Mouse (Mus musculus): ENCODE measurements at regions not wholly inside any gene's neighbourhood (a gene's known extent, or its start where the extent isn't known, plus 50 kb on each side); places are given as distances from the start of the nearest gene placed in this dataset.

- intact Hi-C loops (cut with DNase I) = no loop called here
Observed at GRCm38 (mm10) chr2:117685836-117686453, 343.1 kb upstream of the Rasgrp1 start.

- intact Hi-C loops (cut with DNase I) = no loop called here
Observed at GRCm38 (mm10) chr2:117693537-117693936, 350.7 kb upstream of the Rasgrp1 start.

GRCm38 (mm10) chr2:117710173-117710813 is 367.5 kb upstream of the Rasgrp1 start:
- intact Hi-C loops (cut with DNase I) = no loop called here

- intact Hi-C loops (cut with DNase I) = no loop called here
Observed at GRCm38 (mm10) chr2:117724066-117724465, 381.3 kb upstream of the Rasgrp1 start.

GRCm38 (mm10) chr2:117731253-117731652 is 380.4 kb upstream of the Thbs1 start:
- intact Hi-C loops (cut with DNase I) = no loop called here

GRCm38 (mm10) chr2:117742413-117742812 is 369.3 kb upstream of the Thbs1 start:
- intact Hi-C loops (cut with DNase I) = no loop called here

- intact Hi-C loops (cut with DNase I) = no loop called here
Observed at GRCm38 (mm10) chr2:117743901-117744300, 367.8 kb upstream of the Thbs1 start.

GRCm38 (mm10) chr2:117745767-117746166 is 365.9 kb upstream of the Thbs1 start:
- intact Hi-C loops (cut with DNase I) = no loop called here

GRCm38 (mm10) chr2:117747136-117747535 is 364.5 kb upstream of the Thbs1 start:
- intact Hi-C loops (cut with DNase I) = no loop called here

- intact Hi-C loops (cut with DNase I) = no loop called here
Observed at GRCm38 (mm10) chr2:117748892-117749291, 362.8 kb upstream of the Thbs1 start.

- intact Hi-C loops (cut with DNase I) = no loop called here
Observed at GRCm38 (mm10) chr2:117759491-117760013, 352.1 kb upstream of the Thbs1 start.

GRCm38 (mm10) chr2:117763631-117764030 is 348.0 kb upstream of the Thbs1 start:
- intact Hi-C loops (cut with DNase I) = no loop called here

GRCm38 (mm10) chr2:117765572-117765971 is 346.1 kb upstream of the Thbs1 start:
- intact Hi-C loops (cut with DNase I) = no loop called here

- intact Hi-C loops (cut with DNase I) = no loop called here
Observed at GRCm38 (mm10) chr2:117766450-117766849, 345.2 kb upstream of the Thbs1 start.

GRCm38 (mm10) chr2:117769402-117770114 is 342.1 kb upstream of the Thbs1 start:
- intact Hi-C loops (cut with DNase I) = no loop called here

GRCm38 (mm10) chr2:117770115-117770485 is 341.6 kb upstream of the Thbs1 start:
- intact Hi-C loops (cut with DNase I) = no loop called here

GRCm38 (mm10) chr2:117780287-117780686 is 331.4 kb upstream of the Thbs1 start:
- intact Hi-C loops (cut with DNase I) = loop anchor here (10.0 kb wide), 1 partner anchor 235 kb away; no protein-coding TSS in a partner anchor

GRCm38 (mm10) chr2:117780816-117781215 is 330.9 kb upstream of the Thbs1 start:
- intact Hi-C loops (cut with DNase I) = loop anchor here (10.0 kb wide), 1 partner anchor 236 kb away; no protein-coding TSS in a partner anchor

GRCm38 (mm10) chr2:117787321-117787720 is 324.4 kb upstream of the Thbs1 start:
- intact Hi-C loops (cut with DNase I) = loop anchor here (5.0 to 10.0 kb wide), 2 partner anchors 243 to 325 kb away; partner anchors contain the start of gene Thbs1

- intact Hi-C loops (cut with DNase I) = no loop called here
Observed at GRCm38 (mm10) chr2:117794285-117794684, 317.4 kb upstream of the Thbs1 start.

GRCm38 (mm10) chr2:117801946-117802600 is 309.6 kb upstream of the Thbs1 start:
- intact Hi-C loops (cut with DNase I) = no loop called here

- intact Hi-C loops (cut with DNase I) = no loop called here
Observed at GRCm38 (mm10) chr2:117802686-117803085, 309.0 kb upstream of the Thbs1 start.

Measured in adrenal gland (tissue).